Mouse (Mus musculus): ENCODE results near the gene Dnajc15.

Gene Dnajc15

DNA sequence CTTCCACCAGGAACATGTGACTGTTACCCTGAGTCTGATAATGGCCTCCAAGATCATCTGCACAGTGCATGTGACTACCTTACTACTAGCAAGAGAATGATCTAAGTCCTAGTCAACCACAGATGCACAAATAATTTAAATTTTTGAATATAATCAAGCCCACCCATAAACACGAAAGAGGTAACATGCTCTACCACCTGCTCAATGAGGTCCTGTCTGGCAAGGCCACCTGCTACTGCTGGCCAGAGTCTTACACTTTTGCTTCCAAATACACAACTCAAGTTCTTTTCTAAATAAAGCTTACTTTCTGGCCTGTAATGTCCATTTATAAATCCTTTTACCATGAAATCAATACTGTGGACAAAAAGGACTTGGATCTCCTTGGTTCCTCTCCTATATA is 15.0 kb downstream of the Dnajc15 start:
- DNase-seq = no peak

DNA sequence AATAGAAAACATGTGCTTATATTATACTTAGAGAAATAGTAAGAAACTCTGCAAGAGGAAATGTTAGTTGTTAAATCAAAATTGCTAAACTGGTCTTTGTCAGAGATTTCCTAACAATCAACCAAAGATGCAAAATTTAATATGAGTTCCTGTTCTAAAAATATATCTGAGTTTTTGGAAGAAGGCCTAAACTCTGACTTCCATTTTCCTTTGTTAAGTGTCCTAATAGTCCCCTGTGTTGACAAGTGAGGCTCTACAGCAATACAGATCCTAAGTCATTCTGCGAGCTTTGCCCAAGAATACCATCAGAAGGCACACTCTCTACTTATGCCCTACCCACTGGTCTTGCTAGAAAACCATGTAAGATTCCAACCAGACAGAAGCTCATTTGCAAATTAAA is 21.0 kb downstream of the Dnajc15 start:
- DNase-seq = no peak

DNA sequence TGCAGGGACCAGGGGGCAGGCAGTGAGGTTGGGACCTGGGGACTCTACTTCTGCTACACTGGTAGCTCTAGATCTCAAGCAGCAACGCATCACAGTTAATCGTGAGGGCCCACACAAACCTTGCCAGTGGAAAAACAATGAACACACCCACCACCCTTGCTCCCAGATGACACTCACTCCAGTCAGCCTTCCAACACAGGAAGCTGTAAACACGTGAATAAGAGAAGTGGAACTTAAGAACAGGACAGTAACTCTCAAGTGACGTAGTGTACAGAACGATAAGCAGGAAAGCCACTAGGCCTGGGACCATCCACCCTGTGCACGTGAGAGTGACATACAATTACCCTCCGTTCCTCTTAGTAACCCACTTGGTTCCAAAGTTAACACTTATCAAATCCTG is 25.1 kb downstream of the Dnajc15 start:
- no peak for DNase-seq

DNA sequence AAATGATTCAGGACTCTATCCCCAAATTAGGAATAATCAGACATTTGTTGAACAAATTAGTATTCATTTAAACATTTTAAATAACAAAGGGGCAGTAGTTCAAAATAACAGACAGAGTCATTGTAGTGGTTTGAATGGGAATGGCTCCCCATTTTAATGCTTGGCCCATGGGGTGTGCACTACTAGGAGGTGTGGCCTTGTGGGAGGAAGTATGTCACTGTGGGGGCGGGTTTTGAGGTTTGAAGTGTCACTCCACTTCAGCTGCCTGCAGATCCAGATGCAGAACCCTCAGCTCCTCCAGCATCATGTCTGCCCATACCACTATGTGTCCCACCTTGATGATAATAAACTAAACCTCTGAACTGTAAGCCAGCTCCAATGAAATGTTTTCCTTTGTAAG is 26.6 kb downstream of the Dnajc15 start:
- no peak for DNase-seq

DNA sequence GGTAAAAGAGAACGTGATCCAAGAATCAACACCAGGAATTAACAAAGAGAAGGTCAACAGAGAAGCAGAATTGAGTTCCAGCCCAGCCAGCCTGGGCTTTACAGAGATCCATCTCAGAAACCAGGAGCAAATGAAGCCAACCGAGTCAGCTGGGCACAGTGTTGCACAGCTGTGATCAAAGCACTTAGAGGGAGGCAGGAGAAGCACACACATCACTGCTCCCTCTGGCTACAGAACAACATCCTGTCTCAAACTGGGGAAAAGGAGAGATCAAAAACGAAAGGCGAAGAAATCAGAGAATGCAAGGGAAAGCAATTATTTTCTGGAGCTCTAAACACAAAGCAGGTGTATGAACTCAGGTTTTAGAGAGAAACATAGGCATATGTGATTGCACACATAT is 28.7 kb downstream of the Dnajc15 start:
- no peak for DNase-seq

DNA sequence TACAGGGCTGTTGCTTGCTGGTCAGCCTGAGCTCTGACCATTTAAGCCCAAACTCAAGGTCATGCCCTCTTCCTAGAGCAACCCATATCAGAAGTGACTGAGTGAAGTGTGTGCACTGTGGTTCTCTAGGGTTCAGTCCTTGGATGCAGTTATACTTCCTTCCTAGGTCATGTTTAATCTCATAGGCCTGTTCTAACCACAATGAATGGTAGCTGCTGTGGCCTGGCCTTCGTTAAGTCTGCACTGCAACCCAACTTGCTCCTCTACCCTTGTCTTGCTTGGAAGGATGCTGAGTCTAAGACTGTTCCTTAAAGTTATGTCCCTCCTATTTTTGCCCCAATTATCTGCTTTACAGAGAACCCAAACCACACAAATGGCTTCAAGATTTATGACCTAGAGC is 29.4 kb downstream of the Dnajc15 start:
- DNase-seq = no peak

DNA sequence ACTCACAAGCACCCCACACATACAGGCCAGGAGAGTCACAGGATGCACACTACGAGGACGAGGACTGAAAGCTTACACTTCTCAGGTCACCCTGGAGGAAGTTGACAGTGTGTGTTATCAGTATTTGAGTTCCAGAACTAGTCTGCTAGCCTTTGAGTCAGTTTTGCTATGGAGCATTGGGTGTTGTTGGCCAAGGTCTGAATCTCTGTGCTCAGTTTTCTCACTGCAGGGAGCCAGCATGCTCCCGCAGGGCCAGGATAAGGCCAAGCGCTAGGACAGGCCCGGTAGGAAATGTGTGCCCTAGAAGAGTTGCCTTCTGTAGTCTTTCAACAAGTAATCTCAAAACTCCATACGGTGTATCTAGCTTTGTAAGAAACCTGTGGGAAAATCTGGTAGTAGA is 34.4 kb downstream of the Dnajc15 start:
- no peak for DNase-seq

DNA sequence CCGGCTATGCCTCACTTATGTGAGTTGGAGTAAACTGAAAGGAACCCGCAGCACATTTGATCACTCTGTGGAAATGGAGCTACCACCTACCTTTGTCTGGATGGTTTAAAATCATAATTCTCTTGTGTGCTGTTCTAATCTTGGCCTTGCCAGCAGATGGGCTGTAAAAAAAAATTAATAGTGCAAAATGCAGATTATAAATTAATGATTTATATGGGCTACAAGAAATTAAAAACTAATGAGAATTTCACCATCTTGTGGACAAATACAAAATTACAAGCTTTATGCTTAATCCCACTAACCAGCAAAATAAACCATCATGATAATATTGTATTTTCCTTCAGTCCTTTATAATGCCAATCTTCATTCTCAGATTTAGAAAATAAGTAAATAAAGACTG is 34.8 kb downstream of the Dnajc15 start:
- peak in 1 of 2 experiments; percentile 34 for DNase-seq

DNA sequence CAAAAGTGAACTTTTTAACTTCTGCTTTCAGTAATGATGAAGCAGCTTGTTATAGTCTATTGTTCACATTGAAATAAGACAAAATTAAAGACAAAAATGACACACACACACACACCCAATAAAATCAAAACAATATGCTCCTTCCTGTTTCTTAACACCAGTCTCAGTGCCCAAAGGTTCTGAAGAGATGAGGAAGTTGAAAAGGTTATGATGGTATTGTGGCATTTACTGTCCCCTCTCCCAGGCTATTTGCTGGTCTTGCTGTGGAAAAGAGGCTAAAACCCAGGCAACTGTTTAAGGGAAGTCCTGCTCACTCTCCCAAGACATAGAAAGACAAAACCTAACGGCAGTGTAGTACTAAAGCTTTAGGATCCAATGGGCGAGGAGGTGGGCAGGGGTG is 38.1 kb downstream of the Dnajc15 start:
- DNase-seq = no peak

DNA sequence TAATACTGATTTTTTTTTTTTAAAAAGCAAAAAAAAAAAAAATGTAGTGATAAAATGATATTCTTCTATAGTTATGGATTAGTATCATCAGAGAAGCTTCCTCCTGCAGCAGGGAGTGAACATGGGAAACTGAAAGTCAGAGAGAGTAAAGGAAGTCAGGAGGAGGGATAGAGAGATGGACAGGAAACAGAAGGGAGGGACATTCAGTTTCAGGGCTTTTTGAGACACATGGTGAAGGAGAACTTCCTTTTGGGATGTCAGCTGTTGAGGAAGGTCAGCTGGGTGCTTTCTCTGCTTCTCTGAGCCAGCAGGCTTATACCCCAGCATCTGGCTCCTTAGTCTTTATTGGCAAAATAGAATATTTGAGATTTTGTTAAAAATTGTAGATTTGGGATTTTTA is 42.6 kb downstream of the Dnajc15 start:
- no peak for DNase-seq

DNA sequence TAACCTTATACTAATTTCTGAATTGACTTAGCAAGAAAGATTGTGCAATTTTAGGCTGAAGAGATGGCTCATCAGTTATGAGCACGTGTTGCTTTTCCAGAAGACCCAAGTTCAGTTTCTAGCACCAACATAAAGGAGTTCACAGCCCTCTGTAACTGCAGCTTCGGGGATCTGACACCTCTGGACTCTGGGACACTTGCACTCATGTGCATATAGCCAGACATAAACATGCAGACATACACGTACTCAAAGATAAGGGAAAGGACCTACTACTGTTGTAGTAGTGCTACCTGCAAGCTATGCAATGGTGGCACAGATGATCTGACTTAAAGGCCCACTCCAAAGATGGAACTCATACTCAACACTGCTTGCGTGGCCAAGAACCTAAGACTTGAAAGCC is 43.0 kb downstream of the Dnajc15 start:
- DNase-seq = no peak

DNA sequence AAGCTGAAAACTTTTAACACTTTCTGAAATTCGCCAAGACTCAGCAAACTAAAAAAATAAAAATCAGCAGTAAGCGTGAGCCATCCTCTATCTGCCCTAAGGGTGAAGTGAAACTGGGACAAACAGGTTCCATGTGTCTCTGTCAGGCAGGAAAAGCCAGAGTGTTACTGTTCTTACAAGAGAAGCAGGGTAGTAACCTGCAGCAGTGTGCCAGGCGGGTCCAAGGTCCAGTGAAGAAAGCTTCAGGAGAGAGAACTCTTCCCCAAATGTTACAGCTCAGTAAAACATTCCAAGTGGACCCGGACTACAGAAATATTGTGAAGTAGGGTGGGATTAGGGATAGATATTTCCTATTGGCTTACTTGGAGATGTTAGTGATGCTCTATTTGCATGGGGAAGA is 45.3 kb downstream of the Dnajc15 start:
- DNase-seq = no peak

DNA sequence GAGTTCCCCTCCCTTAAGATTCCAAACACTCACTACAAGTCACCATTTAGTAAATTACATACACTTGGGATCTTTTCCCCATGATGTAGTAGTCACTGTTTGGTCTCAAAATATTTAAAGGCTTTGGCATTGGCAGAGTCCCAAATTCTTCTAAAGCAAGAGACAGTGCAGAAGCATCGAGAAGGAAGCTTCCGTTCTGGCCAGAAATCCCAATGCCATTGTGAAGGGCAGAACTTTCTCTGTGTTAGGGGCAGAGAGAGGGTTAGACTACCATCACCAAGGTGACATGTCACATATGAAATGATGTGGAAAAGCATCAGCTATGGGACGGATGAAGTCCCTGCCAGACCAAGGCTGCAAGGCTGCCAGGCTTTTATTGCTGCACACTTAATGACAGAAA is 49.0 kb downstream of the Dnajc15 start:
- DNase-seq = peak in 1 of 2 experiments; percentile 39

DNA sequence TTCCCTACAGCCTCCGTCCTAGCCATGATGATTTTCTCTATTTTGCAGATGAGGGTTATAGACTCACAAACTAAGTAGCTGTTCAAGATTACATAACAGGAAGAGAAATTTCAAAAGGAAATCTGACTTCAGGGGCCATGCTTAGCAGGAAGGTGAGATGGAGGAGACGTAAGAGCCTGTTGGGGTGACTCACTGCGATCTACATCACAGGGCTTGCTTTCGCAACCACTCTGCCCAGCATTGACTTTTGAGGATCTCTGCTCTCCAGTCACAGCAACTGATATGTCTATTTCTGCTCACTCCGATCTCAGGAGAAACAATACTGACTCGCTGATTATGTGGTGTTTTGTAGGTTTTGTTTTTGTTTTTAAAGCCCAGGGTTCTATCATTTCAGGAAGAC is 49.8 kb downstream of the Dnajc15 start:
- DNase-seq = no peak

DNA sequence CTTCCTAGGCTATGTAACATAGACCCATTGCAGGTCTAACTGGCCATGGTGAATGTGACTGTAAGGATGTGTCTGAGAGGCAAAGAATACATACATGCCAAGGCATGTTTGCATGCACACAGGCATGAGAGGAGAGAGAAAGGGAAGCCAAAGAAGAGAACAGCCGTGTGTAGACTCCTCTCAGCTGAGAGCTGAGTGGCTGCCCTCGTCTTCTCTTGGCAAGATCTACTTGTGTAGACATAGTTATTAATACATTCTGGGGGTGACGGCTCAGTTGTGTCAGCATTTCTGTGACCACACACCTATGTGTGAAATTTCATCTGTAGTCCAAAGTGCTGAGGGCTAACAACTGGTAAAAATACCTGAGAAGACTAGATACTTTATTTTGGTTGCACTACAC is 55.1 kb downstream of the Dnajc15 start:
- no peak for DNase-seq

DNA sequence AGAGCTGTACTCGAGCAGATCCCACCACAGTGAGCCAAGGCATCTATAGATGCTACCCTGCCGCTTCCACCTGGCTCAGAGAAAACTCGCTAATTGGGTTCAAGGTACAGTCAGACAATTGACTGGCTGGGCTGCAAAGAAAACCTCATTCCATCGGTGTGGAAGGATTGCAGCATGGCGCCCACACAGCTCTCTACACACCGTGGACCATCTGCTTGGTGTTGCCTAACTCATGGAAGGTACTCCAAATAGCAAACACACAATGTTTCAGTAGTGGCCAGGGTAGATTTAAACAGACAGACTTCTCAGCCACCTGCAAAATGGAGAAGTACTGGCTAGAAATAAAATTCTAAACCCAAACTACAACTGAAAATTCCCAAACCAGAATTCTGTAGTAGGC is 57.4 kb downstream of the Dnajc15 start:
- no peak for DNase-seq

DNA sequence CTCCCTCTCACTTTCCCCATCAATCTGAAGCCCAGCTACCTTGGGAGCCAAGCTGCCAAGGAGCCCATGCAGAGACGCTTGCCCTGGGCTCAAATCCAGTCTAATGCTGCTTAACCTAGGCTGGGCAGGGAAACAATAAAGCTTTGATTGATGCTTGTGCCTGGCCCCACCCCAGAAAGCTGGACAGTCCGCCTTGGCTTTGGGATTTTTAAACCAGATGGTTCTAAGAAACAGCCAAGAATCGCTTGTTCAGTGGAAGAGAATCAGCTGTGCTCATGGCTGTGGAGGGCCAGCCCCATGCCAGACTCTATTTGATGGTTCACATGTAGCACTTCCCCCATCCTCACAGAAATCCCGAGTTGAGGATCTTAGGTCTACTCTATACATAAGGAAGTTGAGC is 60.0 kb downstream of the Dnajc15 start:
- peak; percentile 93 to 94 for DNase-seq

DNA sequence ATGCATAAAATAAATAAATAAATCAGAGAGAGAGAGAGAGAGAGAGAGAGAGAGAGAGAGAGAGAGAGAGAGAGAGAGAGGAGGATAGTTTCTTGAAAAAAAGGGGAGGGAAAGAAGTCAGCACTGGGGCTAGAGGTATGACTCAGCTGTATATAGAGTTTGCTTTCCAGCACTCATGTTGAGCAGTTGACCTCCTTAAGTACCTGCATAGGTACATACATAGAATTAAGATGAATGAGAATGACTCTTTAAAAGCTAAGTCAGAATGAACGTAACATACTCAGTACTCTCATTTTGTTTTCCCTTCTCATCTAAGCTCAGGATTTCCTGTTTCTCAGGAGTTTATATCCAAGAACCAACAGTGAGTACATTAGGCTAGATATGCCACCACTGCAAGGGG is 62.0 kb downstream of the Dnajc15 start:
- DNase-seq = no peak

DNA sequence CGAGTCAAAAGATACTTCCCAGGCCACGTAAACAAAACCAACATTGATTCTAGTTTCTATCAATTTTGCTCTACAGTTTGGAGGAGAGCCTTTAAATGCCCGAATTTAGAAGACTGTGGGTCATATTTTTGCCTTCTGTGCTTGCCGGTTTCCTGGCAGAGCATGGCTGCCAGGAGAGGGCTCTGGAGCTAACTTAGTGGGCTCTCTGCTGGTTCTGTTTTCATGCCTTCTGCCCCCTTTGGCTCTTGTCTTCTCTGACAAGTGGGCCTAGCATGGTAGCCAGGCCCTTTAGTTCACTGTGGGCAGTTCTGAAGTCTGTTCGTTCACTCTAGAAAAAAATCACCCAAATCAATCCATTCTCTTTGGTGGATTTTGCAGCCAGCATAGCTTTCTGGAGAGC is 63.5 kb downstream of the Dnajc15 start:
- DNase-seq = peak; percentile 66 to 79

DNA sequence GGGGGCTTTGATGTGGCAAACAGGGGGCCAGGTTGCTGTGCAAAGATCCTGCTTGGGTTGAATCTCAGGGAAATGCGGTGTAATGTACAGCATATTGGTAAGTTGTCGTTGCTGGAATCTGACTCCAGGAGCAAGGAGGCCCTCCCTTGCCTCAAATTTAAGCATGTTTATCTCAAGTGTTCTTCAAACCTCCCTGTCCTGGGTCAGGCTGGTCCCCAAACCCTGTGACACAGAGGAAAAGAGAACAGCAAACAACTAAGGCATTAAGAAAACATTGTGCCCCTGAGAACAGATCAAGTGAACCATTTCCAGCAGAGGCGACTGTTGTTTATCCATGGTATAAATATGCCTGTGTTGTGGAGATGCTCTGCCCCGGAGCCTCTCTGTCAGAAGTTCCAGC is 67.1 kb downstream of the Dnajc15 start:
- no peak for DNase-seq

DNA sequence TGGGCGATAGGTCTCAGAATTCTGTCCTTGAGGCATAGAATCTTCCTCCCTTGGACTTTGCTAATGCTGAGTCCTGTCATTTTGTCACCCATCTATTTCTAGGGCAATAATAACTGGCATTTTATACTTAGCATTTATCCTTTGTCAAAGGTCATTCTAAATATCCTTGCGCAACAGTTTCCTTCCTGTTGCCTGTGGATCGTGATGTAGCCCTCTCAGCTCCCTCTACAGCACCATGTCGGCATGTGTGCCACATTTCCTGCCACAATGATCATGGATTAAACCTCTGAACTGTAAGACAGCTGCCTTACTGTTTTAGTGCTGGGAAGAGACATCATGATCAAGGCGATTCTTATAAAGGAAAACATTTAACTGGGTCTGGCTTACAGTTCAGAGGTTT is 68.6 kb downstream of the Dnajc15 start:
- no peak for DNase-seq

DNA sequence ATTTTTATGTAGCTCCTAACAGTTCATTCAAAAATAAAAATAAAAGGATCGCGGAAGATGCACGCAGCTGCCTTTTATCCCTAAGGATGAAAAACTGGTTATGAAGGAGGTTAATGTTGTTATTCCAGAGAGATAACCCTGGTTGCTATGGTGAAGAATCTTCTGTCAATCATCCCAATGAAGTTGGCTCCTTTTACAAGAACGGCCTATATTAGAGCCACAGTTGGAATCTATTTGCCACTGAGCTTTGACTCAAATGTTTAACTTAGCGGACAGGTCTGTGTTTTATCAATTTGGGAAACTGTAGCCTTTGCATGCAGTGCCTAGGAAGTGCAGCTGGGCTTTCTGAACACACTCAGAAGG is 72.7 kb downstream of the Dnajc15 start:
- DNase-seq = no peak

DNA sequence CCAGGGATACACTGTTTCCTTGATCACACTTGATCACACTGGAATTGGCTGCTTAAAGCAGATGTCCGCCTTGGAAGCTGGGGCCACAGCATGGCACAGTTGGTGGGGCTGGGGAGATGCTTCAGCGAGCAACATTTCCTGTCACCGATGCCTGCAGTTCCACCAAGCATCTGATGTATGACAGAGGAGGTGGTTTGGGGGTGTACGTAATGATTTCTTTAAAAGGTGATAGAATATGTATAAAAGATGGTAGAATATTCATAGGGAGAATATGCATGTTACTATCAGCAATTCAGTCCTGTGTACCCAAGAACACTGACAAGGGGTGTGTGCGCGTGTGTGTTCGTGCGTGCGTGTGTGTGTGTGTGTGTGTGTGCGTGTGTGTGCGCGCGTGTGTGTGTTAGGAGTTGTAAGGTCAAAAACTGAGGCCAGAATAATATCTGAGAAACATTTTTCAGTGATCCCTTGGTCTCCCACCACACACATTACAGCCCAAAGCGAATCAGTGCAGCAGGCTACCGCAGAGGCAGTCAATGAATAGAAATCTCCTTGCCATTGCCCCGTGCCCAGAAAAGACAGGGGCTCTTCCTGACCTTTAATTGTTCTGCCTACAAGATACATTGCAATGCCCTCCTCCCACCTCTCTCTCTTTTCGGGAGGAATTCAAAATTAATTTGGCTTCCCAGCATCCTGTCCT is 73.2 kb downstream of the Dnajc15 start:
- peak; percentile 28 to 52 for DNase-seq

DNA sequence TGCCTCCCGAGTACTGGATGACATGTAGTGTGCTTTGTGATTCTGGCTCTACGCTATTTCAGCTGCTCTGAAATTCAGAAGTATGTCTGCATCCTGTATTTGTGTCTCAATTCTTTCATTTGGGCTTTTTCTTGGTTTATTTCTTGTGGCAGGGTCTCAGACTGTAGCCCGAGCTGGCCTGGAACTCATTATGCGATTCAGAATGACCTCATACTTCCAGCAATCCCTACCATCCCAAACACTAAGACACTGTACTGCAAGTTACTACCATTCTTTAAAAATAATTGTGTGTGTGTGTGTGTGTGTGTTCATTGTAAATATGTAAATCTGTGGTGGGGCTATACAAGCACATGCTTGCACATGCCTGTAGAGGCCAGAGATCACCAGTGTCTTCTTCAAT is 78.4 kb downstream of the Dnajc15 start:
- no peak for DNase-seq

DNA sequence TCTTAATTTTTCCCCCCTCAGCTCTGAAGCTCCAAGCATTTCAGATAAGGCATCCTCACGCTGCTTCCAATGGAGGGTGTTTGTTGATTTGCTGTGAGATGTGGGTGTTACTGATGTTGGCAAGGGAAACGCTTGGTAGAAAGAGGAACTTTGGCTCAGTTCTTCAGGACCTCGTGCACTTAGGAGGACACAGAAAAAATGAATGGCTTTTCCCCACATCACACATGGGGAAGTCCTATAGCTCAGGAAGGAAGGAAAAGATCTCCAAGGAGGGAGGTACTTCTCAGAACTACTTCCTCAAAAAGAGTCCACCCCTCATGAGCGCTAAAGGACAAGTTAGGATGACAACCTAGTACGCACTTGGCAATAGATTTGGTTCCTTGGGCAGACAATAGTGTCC is 79.7 kb downstream of the Dnajc15 start:
- DNase-seq = no peak

Measured in cerebellum, postnatal 10 days (tissue).